15 mouse cellular contexts compared by ENCODE assay signal in genomic region chr13:92029666-92030065, GRCm38 (mm10).
"Had no signal": no experiment of that assay in that cellular context is flagged by ENCODE, and none has a peak within 500 bp of the region (broad histone marks: within the 10 kb centered on the region; RNA-seq: fewer than 3 reads in every experiment).

No protein-coding gene starts in this region.

- H3K4me3 ChIP-seq: kidney, embryonic 15.5 days; left cerebral cortex, adult 2 months; limb, embryonic 10.5 days; liver, embryonic 15.5 days; midbrain, embryonic 15.5 days; neural tube, embryonic 13.5 days; stomach, embryonic 15.5 days had no signal

- H3K27me3 ChIP-seq: kidney, embryonic 15.5 days; liver, embryonic 15.5 days; midbrain, embryonic 15.5 days; neural tube, embryonic 13.5 days; stomach, embryonic 15.5 days had no signal

- DNase-seq: kidney, adult 2 months; kidney, postnatal 14 days; lung, adult 2 months; lung, postnatal 36 days; right cerebral cortex, postnatal 25 days; thymus, adult 2 months had no signal

- H3K9ac ChIP-seq: kidney, embryonic 15.5 days; liver, embryonic 15.5 days; midbrain, embryonic 15.5 days; neural tube, embryonic 13.5 days; stomach, embryonic 15.5 days had no signal

- ATAC-seq: lung, postnatal 0 days; midbrain, embryonic 15.5 days had no signal

- H3K4me1 ChIP-seq: kidney, embryonic 15.5 days; limb, embryonic 10.5 days; liver, embryonic 15.5 days; midbrain, embryonic 15.5 days; neural tube, embryonic 13.5 days; stomach, embryonic 15.5 days had no signal

- H3K4me2 ChIP-seq: kidney, embryonic 15.5 days; liver, embryonic 11.5 days; liver, embryonic 15.5 days; midbrain, embryonic 15.5 days; neural tube, embryonic 13.5 days; stomach, embryonic 15.5 days had no signal

- H3K9me3 ChIP-seq: kidney, embryonic 15.5 days; limb, embryonic 10.5 days; liver, embryonic 15.5 days; midbrain, embryonic 15.5 days; neural tube, embryonic 13.5 days; stomach, embryonic 15.5 days had no signal

- H3K36me3 ChIP-seq: kidney, embryonic 15.5 days; limb, embryonic 10.5 days; liver, embryonic 15.5 days; midbrain, embryonic 15.5 days; neural tube, embryonic 13.5 days; stomach, embryonic 15.5 days had no signal

- H3K27ac ChIP-seq: kidney, embryonic 15.5 days; left cerebral cortex, adult 2 months; limb, embryonic 10.5 days; liver, embryonic 15.5 days; midbrain, embryonic 15.5 days; neural tube, embryonic 13.5 days; stomach, embryonic 15.5 days had no signal
